Mouse (Mus musculus): ENCODE results near the gene Pllp. TPM values are rescaled to one million over a fixed set of nuclear protein-coding genes. Genes with fewer than 3 reads are reported as not detected.

Pllp gene
- polyA plus RNA-seq, 1 experiment from 2014 or later: 1.5 TPM

- ATAC-seq (replicated peaks; ENCODE audit: insufficient number of reproducible peaks, low FRiP score, low TSS enrichment, low read depth): no peak
- H3K36me3 ChIP-seq (replicated peaks; ENCODE audit: control insufficient read depth, insufficient read depth, low read depth, low read length): no peaks in the 10 kb centered on the region; the same call in 1 of the 2 replicates
- WGBS: 88% methylated on average over 2 of the region's 2 CpGs
These were observed 54.9 kb downstream of the Pllp start for GRCm38 (mm10) chr8:94641183-94641582.

DNA sequence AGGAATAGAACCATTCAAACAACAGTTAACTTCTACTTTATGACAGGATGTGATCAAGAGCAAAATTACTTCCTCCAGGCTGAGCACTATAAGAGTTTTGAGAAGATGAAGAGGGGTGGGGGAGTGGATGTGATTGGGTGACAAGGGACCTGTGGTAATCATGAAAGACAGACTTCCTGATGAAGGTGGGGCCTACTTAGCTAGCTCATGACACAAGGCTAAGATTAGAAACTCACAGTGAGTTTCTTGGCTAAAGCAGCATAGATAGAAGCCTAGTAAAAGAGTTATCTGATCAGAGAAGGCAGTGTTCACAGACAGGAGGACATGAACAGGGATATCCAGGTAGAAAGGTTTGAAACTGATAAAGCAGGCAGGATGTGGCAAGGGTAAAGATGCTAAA, 61.9 kb downstream of the Pllp start:
- Histone ChIP-seq H3K27ac (replicated peaks; ENCODE audit: low read depth, low read length) (no peak overlapping the region), H3K4me2 (ENCODE audit: low read depth, low read length) (no peak overlapping the region), H3K9ac (replicated peaks; ENCODE audit: low read length) (no peak overlapping the region), H3K36me3 (replicated peaks; ENCODE audit: control insufficient read depth, insufficient read depth, low read depth, low read length) (no peaks in the 10 kb centered on the region), H3K4me3 (ENCODE audit: low read depth, low read length) (no peak overlapping the region), H3K4me1 (ENCODE audit: control insufficient read depth, insufficient read depth, low read length) (no peaks in the 10 kb centered on the region), H3K27me3 (ENCODE audit: control insufficient read depth, insufficient read depth, low read length) (no peaks in the 10 kb centered on the region), H3K9me3 (replicated peaks; ENCODE audit: control insufficient read depth, low read length) (no peaks in the 10 kb centered on the region)
- ATAC-seq (replicated peaks; ENCODE audit: insufficient number of reproducible peaks, low FRiP score, low TSS enrichment, low read depth): no peak
- DNase-seq (ENCODE audit: low spot score): no peak

More at GRCm38 (mm10) chr8:94641183-94641582, 54.9 kb downstream of the Pllp start:
- no peaks in the 10 kb centered on the region for H3K27me3 ChIP-seq (ENCODE audit: control insufficient read depth, insufficient read depth, low read length)
- no peaks in the 10 kb centered on the region for H3K4me1 ChIP-seq (ENCODE audit: control insufficient read depth, insufficient read depth, low read length)
- no peak overlapping the region for H3K27ac ChIP-seq (replicated peaks; ENCODE audit: low read depth, low read length)
- no peak overlapping the region for H3K4me3 ChIP-seq (ENCODE audit: low read depth, low read length)
- no peaks in the 10 kb centered on the region for H3K9me3 ChIP-seq (replicated peaks; ENCODE audit: control insufficient read depth, low read length)
- no peak for DNase-seq (ENCODE audit: low spot score)
- H3K4me2 ChIP-seq (ENCODE audit: low read depth, low read length): no peak overlapping the region
- H3K9ac ChIP-seq (replicated peaks; ENCODE audit: low read length): no peak overlapping the region

DNA sequence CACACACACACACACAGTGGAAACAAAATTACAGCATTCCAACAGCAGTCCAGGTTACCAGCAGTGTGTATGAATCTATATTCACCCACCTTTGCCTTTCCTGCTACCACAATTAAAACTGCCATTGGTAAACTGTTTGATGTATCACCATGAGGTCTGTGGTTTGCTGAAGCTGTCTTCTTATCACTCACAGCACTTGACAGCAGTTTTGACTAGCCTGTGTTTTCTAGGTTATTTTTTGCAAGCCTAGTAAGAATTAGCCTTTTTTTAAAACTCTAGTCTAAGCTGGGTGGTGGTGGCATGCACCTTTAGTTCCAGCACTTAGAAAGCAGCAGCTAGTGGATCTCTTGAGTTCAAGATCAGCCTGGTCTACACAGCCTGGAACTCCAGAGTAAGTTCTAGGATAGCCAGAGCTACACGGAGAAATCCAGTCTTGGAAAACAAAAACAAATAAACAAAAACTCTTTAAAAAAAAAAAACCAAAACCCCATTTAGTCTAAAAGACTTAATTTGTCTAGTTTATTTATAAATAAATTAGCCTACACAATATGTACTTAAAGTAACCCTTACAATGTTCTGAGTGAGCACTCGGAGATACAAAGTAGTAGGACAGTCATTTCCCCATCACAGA, 62.4 kb downstream of the Pllp start:
- no peaks in the 10 kb centered on the region for H3K4me1 ChIP-seq (ENCODE audit: control insufficient read depth, insufficient read depth, low read length)
- no peak for ATAC-seq (replicated peaks; ENCODE audit: insufficient number of reproducible peaks, low FRiP score, low TSS enrichment, low read depth)
- H3K4me3 ChIP-seq (ENCODE audit: low read depth, low read length): no peak overlapping the region
- no peak for DNase-seq (ENCODE audit: low spot score)
- no peak overlapping the region for H3K27ac ChIP-seq (replicated peaks; ENCODE audit: low read depth, low read length)
- H3K4me2 ChIP-seq (ENCODE audit: low read depth, low read length): no peak overlapping the region
- WGBS: 87% methylated on average over 2 of the region's 2 CpGs
- H3K9ac ChIP-seq (replicated peaks; ENCODE audit: low read length): no peak overlapping the region
- H3K27me3 ChIP-seq (ENCODE audit: control insufficient read depth, insufficient read depth, low read length): no peaks in the 10 kb centered on the region
- no peaks in the 10 kb centered on the region for H3K36me3 ChIP-seq (replicated peaks; ENCODE audit: control insufficient read depth, insufficient read depth, low read depth, low read length)
- no peaks in the 10 kb centered on the region for H3K9me3 ChIP-seq (replicated peaks; ENCODE audit: control insufficient read depth, low read length)

Other genes with a start within 250 kb of the Pllp start
- gene Cpne2, start 163.3 kb downstream of the Pllp start, polyA plus RNA-seq (2014; fragmentation: Nextera tagmentation; extraction: Ambion mirVana): 6.9 and 8.8 TPM in 2 replicates
- 45.4 and 47.4 TPM in 2 replicates for gene Rspry1, start 94.3 kb downstream of the Pllp start, polyA plus RNA-seq (2014; fragmentation: Nextera tagmentation; extraction: Ambion mirVana)
- gene Fam192a, start 94.3 kb downstream of the Pllp start, polyA plus RNA-seq (2014; fragmentation: Nextera tagmentation; extraction: Ambion mirVana): 106 and 109 TPM in 2 replicates
- 71.8 and 73.4 TPM in 2 replicates for gene Arl2bp, start 29.7 kb downstream of the Pllp start, polyA plus RNA-seq (2014; fragmentation: Nextera tagmentation; extraction: Ambion mirVana)
- not detected in 2 replicates for gene Ccl22, start 49.3 kb upstream of the Pllp start, polyA plus RNA-seq (2014; fragmentation: Nextera tagmentation; extraction: Ambion mirVana)
- gene Cx3cl1, start 75.7 kb upstream of the Pllp start, polyA plus RNA-seq (2014; fragmentation: Nextera tagmentation; extraction: Ambion mirVana): 4.6 and 5.6 TPM in 2 replicates
- gene Ccl17, start 114.2 kb upstream of the Pllp start, polyA plus RNA-seq (2014; fragmentation: Nextera tagmentation; extraction: Ambion mirVana): not detected in 2 replicates
- gene Coq9, start 142.0 kb upstream of the Pllp start, polyA plus RNA-seq (2014; fragmentation: Nextera tagmentation; extraction: Ambion mirVana): 51.9 and 52.8 TPM in 2 replicates
- 123 and 139 TPM in 2 replicates for gene Ciapin1, start 142.1 kb upstream of the Pllp start, polyA plus RNA-seq (2014; fragmentation: Nextera tagmentation; extraction: Ambion mirVana)
- gene Polr2c, start 161.2 kb upstream of the Pllp start, polyA plus RNA-seq (2014; fragmentation: Nextera tagmentation; extraction: Ambion mirVana): 169 and 173 TPM in 2 replicates
- 11.6 and 11.9 TPM in 2 replicates for gene Dok4, start 180.1 kb upstream of the Pllp start, polyA plus RNA-seq (2014; fragmentation: Nextera tagmentation; extraction: Ambion mirVana)
- gene Ccdc102a, start 221.8 kb upstream of the Pllp start, polyA plus RNA-seq (2014; fragmentation: Nextera tagmentation; extraction: Ambion mirVana): 28.1 and 30.3 TPM in 2 replicates
- not detected in 2 replicates for gene Adgrg5, start 227.4 kb upstream of the Pllp start, polyA plus RNA-seq (2014; fragmentation: Nextera tagmentation; extraction: Ambion mirVana)

Data from embryonic facial prominence, embryonic 11.5 days (tissue).